Mouse (Mus musculus) lung, postnatal 0 days (tissue): ENCODE data around the gene Grin2a.

Experiments used
- CTCF ChIP-seq: IDR thresholded peaks from 2 replicates; pipeline ENCODE4 v1.5.1; 2016; ENCODE audit warnings: antibody characterized with exemption, mild to moderate bottlenecking
- EP300 ChIP-seq: IDR thresholded peaks from 2 replicates; pipeline ENCODE4 v1.6.1; 2016; ENCODE audit warnings: antibody characterized with exemption, mild to moderate bottlenecking, control low read depth

GRCm38 (mm10) chr16:9884141-9884540 is 111.2 kb downstream of the Grin2a start:
- no peak for TF ChIP-seq CTCF
- TF ChIP-seq EP300, result no peak
